In genomic region chr4:138546241-138546640, GRCm38 (mm10) we compare ENCODE assay signal across 20 mouse cellular contexts.
DNase-seq lines count a peak whose midpoint lies in the region; ATAC-seq lines count a peak whose summit lies in the region.
"Had no signal": no experiment of that assay in that cellular context is flagged by ENCODE, and none has a peak within 500 bp of the region (broad histone marks: within the 10 kb centered on the region; RNA-seq: fewer than 3 reads in every experiment).

No protein-coding gene starts in this region.

- no peak for ATAC-seq in kidney, embryonic 15.5 days (replicated peaks; ENCODE audit: low FRiP score)
- ATAC-seq in forebrain, embryonic 15.5 days (replicated peaks): no peak
- ATAC-seq: forebrain, embryonic 16.5 days; hindbrain, postnatal 0 days had no signal

- H3K27me3 ChIP-seq in kidney, embryonic 15.5 days: 0 out of 2 replicates have a peak, but pooled peaks cover 6% of the 10 kb centered on the region
- no peaks in the 10 kb centered on the region for H3K27me3 ChIP-seq in forebrain, embryonic 15.5 days

- peak; percentile 54 to 57 for DNase-seq in kidney, adult 8-10 months
- DNase-seq in 3T3-L1 (ENCODE audit: low read depth, low spot score) (peak; percentile 14), NIH3T3 (ENCODE audit: low read depth) (peak; percentile 43)
- DNase-seq in kidney, postnatal 25 days: peak; percentile 51 to 82
- no peak for DNase-seq in heart, postnatal 4 days
- DNase-seq: adrenal gland, adult 8-10 months; adrenal gland, postnatal 36 days; cerebellum, adult 11 months; cerebellum, adult 8-10 months; cerebellum, postnatal 14 days; gastrocnemius, postnatal 10 days; heart, adult 18-20 months; heart, postnatal 10 days had no signal

- no peak overlapping the region for H3K9ac ChIP-seq in kidney, embryonic 15.5 days
- no peak overlapping the region for H3K9ac ChIP-seq in forebrain, embryonic 15.5 days (replicated peaks)
- H3K9ac ChIP-seq: embryonic facial prominence, embryonic 12.5 days; hindbrain, embryonic 13.5 days had no signal

- no peak overlapping the region for H3K4me3 ChIP-seq in kidney, embryonic 15.5 days (replicated peaks)
- no peak overlapping the region for H3K4me3 ChIP-seq in forebrain, embryonic 15.5 days
- H3K4me3 ChIP-seq: embryonic facial prominence, embryonic 12.5 days; heart, embryonic 10.5 days; hindbrain, embryonic 13.5 days had no signal

- H3K4me1 ChIP-seq in kidney, embryonic 15.5 days: peaks cover 20% of the 10 kb centered on the region
- H3K4me1 ChIP-seq in forebrain, embryonic 15.5 days: peaks cover 28% of the 10 kb centered on the region
- H3K4me1 ChIP-seq: embryonic facial prominence, embryonic 12.5 days had no signal

- no peak overlapping the region for H3K4me2 ChIP-seq in kidney, embryonic 15.5 days
- H3K4me2 ChIP-seq in forebrain, embryonic 15.5 days (replicated peaks): no peak overlapping the region
- H3K4me2 ChIP-seq: embryonic facial prominence, embryonic 12.5 days; hindbrain, embryonic 13.5 days had no signal

- WGBS in kidney, embryonic 15.5 days: 74% methylated on average over 11 of the region's 11 CpGs
- WGBS in forebrain, embryonic 15.5 days: 68% methylated on average over 11 of the region's 11 CpGs

- H3K36me3 ChIP-seq in kidney, embryonic 15.5 days: no peaks in the 10 kb centered on the region
- no peaks in the 10 kb centered on the region for H3K36me3 ChIP-seq in forebrain, embryonic 15.5 days
- H3K36me3 ChIP-seq: embryonic facial prominence, embryonic 12.5 days; heart, embryonic 10.5 days; hindbrain, embryonic 13.5 days had no signal

- H3K9me3 ChIP-seq in kidney, embryonic 15.5 days (replicated peaks): no peaks in the 10 kb centered on the region
- no peaks in the 10 kb centered on the region for H3K9me3 ChIP-seq in forebrain, embryonic 15.5 days
- H3K9me3 ChIP-seq: embryonic facial prominence, embryonic 12.5 days; heart, embryonic 10.5 days; hindbrain, embryonic 13.5 days had no signal

- no peak overlapping the region for H3K27ac ChIP-seq in kidney, embryonic 15.5 days
- H3K27ac ChIP-seq in forebrain, embryonic 15.5 days (replicated peaks): no peak overlapping the region
- H3K27ac ChIP-seq: embryonic facial prominence, embryonic 12.5 days; heart, embryonic 10.5 days; hindbrain, embryonic 13.5 days; hindbrain, postnatal 0 days had no signal
